Mouse (Mus musculus) thymus, adult 2 months (tissue): Measurements from ENCODE around the gene Smim15.

Experiments used
- CTCF ChIP-seq: fragments of 200-500 bp; IDR thresholded peaks from 2 replicates; pipeline ENCODE4 v1.5.1; 2012; ENCODE audit warnings: mild to moderate bottlenecking, control low read depth, low read length, moderate library complexity, borderline replicate concordance; ENCODE audit not compliant: control insufficient read depth, poor library complexity, insufficient read depth; ENCODE audit errors: extremely low read depth
- POLR2A ChIP-seq: fragments of 200-500 bp; IDR thresholded peaks from 2 replicates; pipeline ENCODE4 v1.6.1; 2012; ENCODE audit warnings: mild to moderate bottlenecking, low read length, control low read depth, moderate library complexity; ENCODE audit not compliant: control insufficient read depth, poor library complexity, insufficient read depth; ENCODE audit errors: extremely low read depth

- TF ChIP-seq CTCF (no peak), POLR2A (no peak)
Observed at GRCm38 (mm10) chr13:108046071-108046470, 1.8 kb downstream of the Smim15 start.
